Mouse (Mus musculus) heart, embryonic 12.5 days (tissue): ENCODE data around the gene Alg14. TPM values are rescaled to one million over a fixed set of nuclear protein-coding genes. Genes with fewer than 3 reads are reported as not detected.

ENCODE experiments used
- ATAC-seq: fragments of 200-750 bp; cut with Nextera tagmentation; 2 replicates; pipeline ENCODE4 v1.8.0; 2017; ENCODE audit warnings: moderate TSS enrichment, moderate library complexity; ENCODE audit not compliant: insufficient number of reproducible peaks, low FRiP score
- H3K27ac ChIP-seq: fragments of 300-500 bp; sonication (generic); 2 replicates; pipeline ENCODE4 v1.5.1; 2016; ENCODE audit warnings: mild to moderate bottlenecking, moderate library complexity; ENCODE audit not compliant: poor library complexity, severe bottlenecking
- H3K27me3 ChIP-seq: fragments of 300-500 bp; sonication (generic); replicated peaks from 2 replicates; pipeline ENCODE4 v1.6.1; 2016; ENCODE audit warnings: mild to moderate bottlenecking, moderate library complexity
- H3K36me3 ChIP-seq: fragments of 300-500 bp; sonication (generic); 2 replicates; pipeline ENCODE4 v1.6.1; 2016; ENCODE audit warnings: mild to moderate bottlenecking, moderate library complexity
- H3K4me1 ChIP-seq: fragments of 300-500 bp; sonication (generic); replicated peaks from 2 replicates; pipeline ENCODE4 v1.6.1; 2016; ENCODE audit warnings: mild to moderate bottlenecking
- H3K4me2 ChIP-seq: fragments of 300-500 bp; sonication (generic); 2 replicates; pipeline ENCODE4 v1.6.1; 2016; ENCODE audit warnings: mild to moderate bottlenecking, moderate library complexity
- H3K4me3 ChIP-seq: fragments of 300-500 bp; sonication (generic); 2 replicates; pipeline ENCODE4 v1.5.1; 2016; ENCODE audit warnings: mild to moderate bottlenecking
- H3K9ac ChIP-seq: fragments of 300-500 bp; sonication (generic); 2 replicates; pipeline ENCODE4 v1.6.1; 2016; ENCODE audit warnings: mild to moderate bottlenecking, moderate library complexity
- H3K9me3 ChIP-seq: fragments of 300-500 bp; sonication (generic); replicated peaks from 2 replicates; pipeline ENCODE4 v1.6.1; 2016; ENCODE audit warnings: mild to moderate bottlenecking, moderate library complexity
- WGBS: fragments of 180-500 bp; shearing (Covaris S2); methylation state at CpG from one replicate; pipeline ENCODE4 v1.1.7; 2016; 5-methylcytosine and 5-hydroxymethylcytosine counted together
- polyA plus RNA-seq: library from polyadenylated mRNA; unstranded; fragments of >200 nt; fragmentation: Nextera tagmentation; extraction: Ambion mirVana; gene quantifications from 2 replicates; pipeline ENCODE4 v1.2.1, GENCODE M21; 2016

The Alg14 gene
- polyA plus RNA-seq, 1 experiment from 2014 or later = 36.4 TPM

GRCm38 (mm10) chr3:121260831-121261230 lies 30.7 kb upstream of the Alg14 start:
- Histone ChIP-seq H3K9ac (no peak overlapping the region), H3K4me3 (no peak overlapping the region), H3K4me2 (no peak overlapping the region), H3K36me3 (no peaks in the 10 kb centered on the region), H3K27me3 (peaks cover 31% of the 10 kb centered on the region), H3K9me3 (no peaks in the 10 kb centered on the region), H3K4me1 (peaks cover 10% of the 10 kb centered on the region), H3K27ac (no peak overlapping the region)
- 45% methylated on average over 1 of the region's 1 CpGs for WGBS
- no peak for ATAC-seq

GRCm38 (mm10) chr3:121261251-121261650 lies 30.3 kb upstream of the Alg14 start:
- Histone ChIP-seq H3K36me3 (no peaks in the 10 kb centered on the region), H3K9ac (no peak overlapping the region), H3K27me3 (peaks cover 33% of the 10 kb centered on the region), H3K4me3 (no peak overlapping the region), H3K4me2 (no peak overlapping the region), H3K27ac (no peak overlapping the region), H3K4me1 (peaks cover 10% of the 10 kb centered on the region), H3K9me3 (no peaks in the 10 kb centered on the region)
- WGBS = 59% methylated on average over 7 of the region's 7 CpGs
- ATAC-seq = no peak

- ATAC-seq = no peak; the same call in 1 of the 2 replicates
- Histone ChIP-seq H3K36me3 (no peaks in the 10 kb centered on the region), H3K27ac (no peak overlapping the region), H3K27me3 (peaks cover 37% of the 10 kb centered on the region), H3K4me2 (peak overlapping the region; percentile 96), H3K4me3 (peak overlapping the region; percentile 77), H3K9me3 (no peaks in the 10 kb centered on the region), H3K9ac (peak overlapping the region; percentile 81), H3K4me1 (peaks cover 10% of the 10 kb centered on the region)
- WGBS = 7% methylated on average over 21 of the region's 21 CpGs
These were observed 29.5 kb upstream of the Alg14 start for GRCm38 (mm10) chr3:121261939-121262520.

GRCm38 (mm10) chr3:121262521-121263204 lies 28.9 kb upstream of the Alg14 start:
- WGBS = under 1% methylated on average over 97 of the region's 97 CpGs
- peak overlapping the region; percentile 81 for H3K9ac ChIP-seq
- H3K4me3 ChIP-seq = peak overlapping the region; percentile 77
- no peaks in the 10 kb centered on the region for H3K9me3 ChIP-seq
- peak; percentile 94 for ATAC-seq
- no peak overlapping the region for H3K27ac ChIP-seq
- peaks cover 10% of the 10 kb centered on the region for H3K4me1 ChIP-seq
- peak overlapping the region; percentile 96 for H3K4me2 ChIP-seq
- no peaks in the 10 kb centered on the region for H3K36me3 ChIP-seq
- peaks cover 37% of the 10 kb centered on the region for H3K27me3 ChIP-seq

GRCm38 (mm10) chr3:121263205-121263548 lies 28.4 kb upstream of the Alg14 start:
- Histone ChIP-seq H3K9me3 (no peaks in the 10 kb centered on the region), H3K4me2 (peak overlapping the region; percentile 96), H3K4me3 (peak overlapping the region; percentile 77), H3K36me3 (no peaks in the 10 kb centered on the region), H3K4me1 (peaks cover 10% of the 10 kb centered on the region), H3K9ac (peak overlapping the region; percentile 81), H3K27ac (no peak overlapping the region), H3K27me3 (peaks cover 37% of the 10 kb centered on the region)
- WGBS = 2% methylated on average over 20 of the region's 20 CpGs
- ATAC-seq = 0 out of 2 replicates have a peak, but pooled peaks have one; percentile 52

GRCm38 (mm10) chr3:121264242-121264641 lies 27.3 kb upstream of the Alg14 start:
- Histone ChIP-seq H3K27ac (no peak overlapping the region), H3K27me3 (peaks cover 37% of the 10 kb centered on the region)

GRCm38 (mm10) chr3:121267283-121267682 lies 24.3 kb upstream of the Alg14 start:
- no peak overlapping the region for H3K4me3 ChIP-seq
- no peaks in the 10 kb centered on the region for H3K9me3 ChIP-seq
- no peaks in the 10 kb centered on the region for H3K36me3 ChIP-seq
- no peak overlapping the region for H3K9ac ChIP-seq
- no peak for ATAC-seq
- no peak overlapping the region for H3K27ac ChIP-seq
- H3K4me1 ChIP-seq = peaks cover under 1% of the 10 kb centered on the region
- H3K27me3 ChIP-seq = peaks cover 16% of the 10 kb centered on the region
- H3K4me2 ChIP-seq = no peak overlapping the region
- 76% methylated on average over 5 of the region's 5 CpGs for WGBS

More at GRCm38 (mm10) chr3:121264242-121264641, 27.3 kb upstream of the Alg14 start:
- Histone ChIP-seq H3K9ac (no peak overlapping the region), H3K36me3 (no peaks in the 10 kb centered on the region), H3K4me1 (peaks cover 5% of the 10 kb centered on the region), H3K4me3 (no peak overlapping the region), H3K4me2 (no peak overlapping the region), H3K9me3 (no peaks in the 10 kb centered on the region)
- WGBS = 48% methylated on average over 6 of the region's 6 CpGs
- ATAC-seq = no peak

GRCm38 (mm10) chr3:121272577-121272976 lies 19.0 kb upstream of the Alg14 start:
- ATAC-seq = no peak
- Histone ChIP-seq H3K4me3 (no peak overlapping the region), H3K4me1 (peaks cover 2% of the 10 kb centered on the region; the same call in 1 of the 2 replicates), H3K9ac (no peak overlapping the region), H3K27ac (no peak overlapping the region), H3K36me3 (no peaks in the 10 kb centered on the region), H3K4me2 (no peak overlapping the region), H3K27me3 (peaks cover 9% of the 10 kb centered on the region; the same call in 1 of the 2 replicates), H3K9me3 (no peaks in the 10 kb centered on the region)
- WGBS = 71% methylated on average over 2 of the region's 2 CpGs

- peaks cover 9% of the 10 kb centered on the region; the same call in 1 of the 2 replicates for H3K27me3 ChIP-seq
- peaks cover 5% of the 10 kb centered on the region; the same call in 1 of the 2 replicates for H3K4me1 ChIP-seq
- no peak overlapping the region for H3K27ac ChIP-seq
- H3K9me3 ChIP-seq = no peaks in the 10 kb centered on the region
- H3K36me3 ChIP-seq = no peaks in the 10 kb centered on the region
- H3K4me3 ChIP-seq = no peak overlapping the region
- 86% methylated on average over 2 of the region's 2 CpGs for WGBS
- no peak for ATAC-seq
- H3K4me2 ChIP-seq = no peak overlapping the region
- H3K9ac ChIP-seq = no peak overlapping the region
These were observed 17.6 kb upstream of the Alg14 start for GRCm38 (mm10) chr3:121274010-121274409.

- Histone ChIP-seq H3K36me3 (no peaks in the 10 kb centered on the region), H3K9ac (no peak overlapping the region), H3K4me1 (peaks cover 5% of the 10 kb centered on the region; the same call in 1 of the 2 replicates), H3K9me3 (no peaks in the 10 kb centered on the region), H3K4me2 (no peak overlapping the region), H3K27me3 (peaks cover 6% of the 10 kb centered on the region; the same call in 1 of the 2 replicates), H3K4me3 (no peak overlapping the region), H3K27ac (no peak overlapping the region)
- ATAC-seq = no peak
- 80% methylated on average over 4 of the region's 4 CpGs for WGBS
These were observed 14.6 kb upstream of the Alg14 start for GRCm38 (mm10) chr3:121277009-121277408.

- Histone ChIP-seq H3K27me3 (peaks cover 6% of the 10 kb centered on the region; the same call in 1 of the 2 replicates), H3K27ac (no peak overlapping the region), H3K4me2 (no peak overlapping the region), H3K9ac (no peak overlapping the region), H3K36me3 (no peaks in the 10 kb centered on the region), H3K4me1 (peaks cover 5% of the 10 kb centered on the region; the same call in 1 of the 2 replicates), H3K9me3 (no peaks in the 10 kb centered on the region), H3K4me3 (no peak overlapping the region)
- WGBS = 78% methylated on average over 4 of the region's 4 CpGs
- no peak for ATAC-seq
These were observed 14.0 kb upstream of the Alg14 start for GRCm38 (mm10) chr3:121277557-121277956.
